Mouse (Mus musculus): ENCODE results near the gene Asb13.
A peak's percentile ranks its signal among the peaks of the same experiment; 100 is the strongest.

Asb13 gene

DNA sequence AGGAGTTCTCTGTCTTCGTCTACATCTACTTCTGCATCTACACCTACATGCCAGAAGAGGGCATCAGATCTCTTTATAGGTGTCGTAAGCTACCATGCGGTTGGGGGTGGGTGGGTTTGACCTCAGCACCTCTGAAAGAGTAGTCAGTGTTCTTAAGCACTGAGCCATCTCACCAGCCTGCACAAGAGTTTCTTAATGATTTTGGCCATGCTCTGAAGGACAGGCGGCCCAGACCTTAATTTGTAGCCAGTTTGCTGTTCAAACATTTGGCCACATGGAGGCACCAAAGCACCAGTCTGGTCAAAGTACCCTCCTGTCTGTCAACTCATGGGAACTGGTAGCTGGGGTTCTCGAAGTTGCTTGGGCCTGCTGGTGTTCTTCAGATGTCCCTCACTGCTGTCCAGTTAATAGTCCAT lies 31.5 kb downstream of the Asb13 start:
- peak; percentile 86 to 88 for DNase-seq

DNA sequence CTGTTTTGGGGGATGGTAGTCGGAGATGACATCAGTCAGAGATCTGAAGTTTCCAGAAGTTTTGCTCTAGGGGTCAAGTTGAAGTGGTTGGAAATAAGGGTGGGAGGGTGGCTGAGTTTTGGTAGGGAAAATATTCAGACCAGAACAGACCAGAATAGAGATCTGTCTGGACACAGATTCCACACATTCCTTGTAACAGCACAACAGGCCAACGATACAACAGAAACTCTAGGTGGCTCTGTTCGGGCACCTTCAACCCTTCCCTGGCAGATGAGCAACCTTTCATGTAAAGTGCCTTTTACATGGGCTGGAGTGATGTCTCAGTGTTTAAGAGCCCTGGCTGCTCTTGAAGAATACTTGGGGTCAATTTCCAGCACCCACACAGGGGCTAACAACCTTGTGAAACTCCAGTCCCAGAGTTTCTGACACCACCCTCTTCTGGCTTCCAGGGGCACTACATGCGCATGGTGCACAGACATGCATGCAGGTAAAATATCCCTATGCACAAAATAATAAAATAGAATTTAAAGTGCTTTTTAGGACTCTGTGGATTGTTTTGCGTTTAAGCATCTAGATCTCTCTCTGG lies 33.5 kb downstream of the Asb13 start:
- DNase-seq: peak in 1 of 2 experiments; percentile 20

DNA sequence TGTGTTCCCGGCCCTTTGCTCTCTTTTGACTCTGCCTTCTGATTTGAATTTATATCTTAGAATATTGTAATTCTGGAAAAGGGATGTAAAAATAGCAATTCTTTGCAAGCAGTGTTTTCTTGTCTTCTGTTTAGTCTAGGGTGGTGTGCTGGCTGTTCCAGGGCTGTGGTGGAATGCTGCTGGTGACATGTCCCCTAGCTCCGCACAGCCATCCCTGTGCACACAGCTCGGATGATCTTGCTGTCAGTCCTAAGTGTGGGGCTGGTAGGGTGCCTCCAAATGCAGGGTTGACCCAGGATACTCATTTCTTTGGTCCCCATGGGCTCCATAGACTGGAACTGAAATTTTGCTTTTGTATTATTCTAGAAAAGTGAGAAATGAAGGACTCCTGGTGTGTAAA lies 34.2 kb downstream of the Asb13 start:
- no peak for DNase-seq

DNA sequence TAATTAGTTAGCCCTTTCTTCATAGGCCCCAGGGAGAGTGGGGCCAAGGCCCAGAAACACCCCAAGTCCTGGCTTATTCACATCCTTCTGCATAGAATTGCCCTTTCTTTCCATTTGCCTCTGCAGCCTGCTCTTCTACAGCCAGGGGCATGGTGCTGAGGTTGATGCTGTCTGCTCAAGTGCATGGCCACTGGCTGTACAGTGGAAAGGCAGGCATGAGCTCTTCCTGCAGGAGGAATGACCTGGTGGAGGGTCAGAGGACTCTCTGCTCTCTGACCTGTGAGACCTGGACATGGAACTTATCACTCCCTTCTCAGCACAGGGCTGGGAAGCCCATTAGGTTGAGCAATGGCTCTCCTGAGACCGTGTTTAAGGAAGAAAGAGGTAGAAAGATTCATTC lies 35.8 kb downstream of the Asb13 start:
- peak in 1 of 2 experiments; percentile 25 for DNase-seq

DNA sequence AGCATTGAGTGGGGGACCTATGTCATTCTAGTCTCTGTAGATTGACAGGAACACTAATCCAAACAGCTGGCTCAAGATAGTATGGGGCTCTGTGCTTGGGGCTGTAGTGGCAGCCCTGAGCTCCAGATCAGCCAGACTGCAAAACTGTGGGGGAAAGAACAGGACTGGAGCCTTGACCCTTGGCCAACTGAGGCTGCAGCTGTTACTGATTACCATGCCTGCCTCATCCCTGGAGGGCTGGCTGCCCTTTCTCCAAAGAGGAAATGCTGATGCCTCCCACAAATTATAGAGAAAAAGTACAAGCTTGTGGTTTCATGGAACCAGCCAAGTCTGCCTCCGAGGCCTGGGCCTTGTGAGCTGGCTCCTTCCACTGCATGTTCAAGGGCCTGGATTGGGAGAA lies 36.2 kb downstream of the Asb13 start:
- DNase-seq: peak; percentile 48 to 68

DNA sequence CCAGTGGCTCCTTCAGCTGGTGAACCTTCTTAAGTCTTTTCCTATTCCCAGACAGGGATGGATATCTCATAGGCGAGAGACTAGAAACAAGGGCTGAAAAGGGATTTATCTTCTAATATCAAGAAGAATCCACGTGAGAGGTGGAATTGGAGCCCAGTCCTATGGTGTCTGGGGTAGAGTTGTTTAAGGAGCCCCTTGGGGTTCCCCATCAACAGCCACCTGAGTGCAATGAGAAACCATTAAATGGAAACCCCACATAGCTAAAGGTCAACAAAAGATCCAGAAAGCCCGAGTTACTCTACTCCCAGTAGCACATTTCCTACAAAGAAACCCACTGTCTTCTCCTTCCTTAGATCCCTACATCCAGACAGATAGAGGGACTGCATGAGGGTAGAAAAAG lies 39.3 kb downstream of the Asb13 start:
- DNase-seq: no peak

DNA sequence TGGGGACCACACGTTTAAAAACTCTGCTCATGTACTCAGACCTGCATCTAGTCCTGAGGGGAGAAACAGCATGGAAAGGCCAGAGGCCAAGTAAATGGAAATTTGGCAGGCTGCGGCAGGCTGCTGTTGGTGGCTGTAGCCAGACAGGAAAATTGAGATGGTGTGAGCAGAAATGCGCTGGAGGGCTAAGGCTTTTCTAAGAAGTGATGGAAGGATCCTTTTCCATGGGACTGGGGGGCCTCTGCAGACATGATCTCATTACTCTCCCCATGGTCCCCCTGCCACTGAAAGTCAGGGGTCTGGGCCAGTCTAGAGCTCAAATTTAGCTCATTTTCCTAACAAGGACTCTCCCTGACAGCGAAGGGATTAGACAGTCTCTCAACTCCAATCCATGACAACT lies 39.8 kb downstream of the Asb13 start:
- no peak for DNase-seq

DNA sequence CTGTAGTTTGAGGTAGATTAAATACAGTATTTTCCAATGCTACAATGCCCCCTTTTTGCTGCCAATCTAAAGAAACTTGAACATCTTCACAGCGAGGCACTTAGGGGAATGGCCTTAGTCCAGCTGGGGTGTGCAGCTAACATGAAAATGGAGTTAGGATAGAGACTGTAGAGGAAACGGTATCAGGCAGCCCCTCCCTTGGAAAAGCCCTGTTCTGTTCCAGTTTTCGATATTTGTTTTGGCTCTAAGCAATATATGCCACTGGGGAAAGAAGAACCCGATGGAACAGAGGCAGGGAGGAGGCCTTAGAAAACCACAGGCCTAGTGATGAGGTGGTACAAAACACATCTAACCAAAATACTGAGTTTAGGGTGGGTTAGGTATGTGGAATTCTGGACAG lies 42.0 kb downstream of the Asb13 start:
- DNase-seq: no peak

DNA sequence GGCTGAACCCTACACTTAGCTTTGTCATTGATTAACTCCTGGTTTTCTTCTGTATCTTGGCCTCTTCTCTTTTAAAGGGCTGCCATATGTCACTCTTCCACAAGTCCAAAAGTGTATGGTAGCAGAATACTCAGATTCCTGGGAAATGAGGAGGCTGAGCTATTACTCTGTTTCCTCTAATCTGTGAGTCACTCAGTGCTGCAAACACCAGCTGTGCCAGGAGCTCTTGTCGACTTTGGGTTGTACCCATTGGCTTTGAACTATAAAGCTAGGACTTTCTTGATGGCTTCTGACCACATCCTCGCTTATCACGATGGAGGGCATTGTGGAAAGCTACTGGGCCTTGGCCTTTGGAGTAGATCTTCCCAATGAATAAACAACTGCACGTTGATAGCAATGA lies 45.3 kb downstream of the Asb13 start:
- DNase-seq: no peak

DNA sequence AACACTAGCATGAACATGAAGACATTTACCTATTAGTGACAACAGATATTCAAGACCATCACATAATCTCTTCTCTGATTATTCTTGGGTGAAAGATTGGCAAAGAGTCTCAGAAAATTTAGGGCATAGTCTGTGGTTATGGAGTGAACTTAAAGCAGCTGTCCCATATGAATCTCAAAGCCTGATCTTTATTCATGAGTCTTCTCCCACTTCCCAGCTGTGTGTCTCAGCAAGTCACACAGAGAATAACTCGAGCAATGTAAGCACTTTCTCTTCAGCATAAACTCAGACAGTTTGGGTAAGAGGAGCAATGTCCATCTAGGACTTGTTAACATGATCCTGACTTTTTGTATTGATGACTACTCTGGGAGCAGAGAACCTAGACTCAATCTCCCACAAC lies 52.5 kb downstream of the Asb13 start:
- no peak for DNase-seq

DNA sequence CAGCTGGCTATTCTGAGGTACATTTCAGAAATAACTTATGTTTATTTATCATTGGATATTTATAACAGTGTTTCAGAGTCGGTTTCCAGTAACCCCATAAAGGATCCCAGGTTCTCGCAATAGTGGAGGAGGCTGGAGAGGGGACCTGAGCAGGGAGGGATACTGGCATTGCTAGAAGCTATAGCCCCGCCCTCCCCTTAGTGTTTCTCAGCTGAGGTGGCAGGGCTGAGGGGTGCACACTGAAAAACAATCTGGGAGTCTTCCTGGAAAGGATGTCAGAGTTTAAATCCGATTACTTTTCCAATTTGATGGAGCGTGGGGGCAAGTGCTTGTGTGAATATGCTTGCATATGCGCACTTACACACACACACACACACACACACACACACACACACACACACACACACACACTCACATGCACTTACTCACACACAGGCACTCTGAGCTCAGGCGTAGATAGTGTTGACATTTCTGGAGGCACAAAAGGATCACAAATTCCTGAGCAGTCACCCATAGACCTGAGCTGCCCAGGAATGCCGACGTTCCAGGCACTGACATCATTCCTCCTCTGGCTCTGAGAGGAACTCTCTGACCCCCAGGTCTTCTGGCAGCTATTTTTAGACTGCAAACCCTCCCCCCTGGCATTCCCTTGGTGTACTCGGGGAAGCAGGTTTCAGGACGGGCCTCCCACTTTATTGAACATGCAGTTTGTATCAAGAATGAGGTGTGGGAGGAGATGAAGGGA lies 60.9 kb downstream of the Asb13 start:
- peak; percentile 58 to 79 for DNase-seq

DNA sequence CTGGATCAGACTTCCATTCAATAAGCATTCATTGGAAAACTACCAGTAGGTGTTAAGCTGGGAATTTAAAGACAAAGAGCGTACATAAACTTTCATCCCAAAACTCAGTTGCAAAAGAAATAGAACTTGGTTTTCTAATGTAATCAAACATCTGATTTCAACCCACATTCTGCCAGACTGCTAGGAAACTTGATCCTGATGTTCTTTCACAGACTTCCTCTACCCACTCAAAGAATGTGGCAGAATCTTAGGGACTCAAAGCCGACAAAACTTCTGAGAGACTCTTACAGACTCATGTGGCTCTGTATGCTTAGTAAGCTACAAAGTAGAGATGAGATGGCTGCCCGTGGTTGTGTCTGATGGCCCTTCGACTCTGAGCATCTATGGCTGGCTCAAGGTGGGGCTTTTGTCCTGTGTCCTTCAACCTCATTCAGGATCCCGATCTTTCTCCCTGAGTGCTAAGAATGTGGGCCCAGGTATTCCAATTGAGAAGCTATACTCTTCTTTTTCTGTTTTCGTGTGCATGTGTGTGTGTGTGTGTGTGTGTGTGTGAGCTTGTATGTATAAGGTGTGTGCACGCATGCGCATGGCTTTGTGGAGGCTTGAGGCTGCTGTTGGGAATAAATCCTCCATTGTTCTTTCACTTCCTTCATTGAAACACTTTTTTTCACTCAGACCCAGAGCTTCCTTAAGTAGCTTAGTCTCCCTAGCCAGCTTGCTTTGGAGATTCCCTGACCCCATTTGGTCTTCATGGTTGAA lies 63.3 kb downstream of the Asb13 start:
- no peak for DNase-seq

DNA sequence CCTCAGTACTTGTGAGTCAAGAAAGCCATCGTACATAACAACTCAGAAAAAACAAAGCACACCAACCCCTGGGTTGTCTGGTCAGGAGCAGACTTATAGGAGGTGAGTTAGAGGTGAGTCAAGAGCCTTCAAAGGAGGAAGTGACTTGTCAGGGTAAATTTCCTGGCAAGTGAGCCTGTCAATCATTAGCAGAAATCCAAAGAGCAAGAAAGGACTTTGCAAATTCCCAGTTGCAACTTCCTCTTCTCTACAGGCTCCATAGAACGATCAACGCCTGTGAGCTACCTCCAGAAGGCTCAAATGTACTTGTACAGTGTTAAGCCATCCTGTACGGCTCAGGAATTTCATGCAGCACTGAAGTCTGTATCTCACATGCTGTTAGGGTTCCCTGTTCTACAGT lies 66.9 kb downstream of the Asb13 start:
- DNase-seq: no peak

Measured in kidney, postnatal 4 days (tissue).